Mouse (Mus musculus): Measurements from ENCODE around the gene Rinl. TPM values are rescaled to one million over a fixed set of nuclear protein-coding genes. Genes with fewer than 3 reads are reported as not detected.

Rinl gene
- total and polyA plus RNA-seq, 3 experiments, result 46.1 to 65.5 (median 60.6) TPM

- peaks cover 34% of the 10 kb centered on the region for H3K79me2 ChIP-seq (replicated peaks; ENCODE audit: control insufficient read depth, extremely low read depth, insufficient read depth, poor library complexity, severe bottlenecking)
- TF ChIP-seq BHLHE40 (IDR thresholded peaks at IDR 0.05; ENCODE audit: low read depth, low read length), result peak; percentile 53
- no peak for TF ChIP-seq TBP (conservative IDR thresholded peaks at IDR 0.05; ENCODE audit: low read depth, low read length)
- TF ChIP-seq USF1 (IDR thresholded peaks at IDR 0.05; ENCODE audit: low read depth, low read length), result no peak
- TF ChIP-seq RAD21 (IDR thresholded peaks at IDR 0.05; ENCODE audit: low read depth, low read length), result no peak
- no peak for TF ChIP-seq HCFC1 (IDR thresholded peaks at IDR 0.05; ENCODE audit: low read depth, low read length)
- peak; percentile 64 for TF ChIP-seq MXI1 (IDR thresholded peaks at IDR 0.05; ENCODE audit: low read depth, low read length)
- TF ChIP-seq RCOR1 (conservative IDR thresholded peaks at IDR 0.05; ENCODE audit: low read depth, low read length), result no peak
- TF ChIP-seq KAT2A (IDR thresholded peaks at IDR 0.05; ENCODE audit: insufficient replicate concordance, low read length), result no peak
- 0 out of 2 replicates have a peak, but pooled peaks have one; percentile 10 for TF ChIP-seq CHD2 (IDR thresholded peaks at IDR 0.05; ENCODE audit: low read length)
- no peak for TF ChIP-seq ZC3H11A (IDR thresholded peaks at IDR 0.05; ENCODE audit: low read depth, low read length)
- H3K27ac ChIP-seq (ENCODE audit: insufficient read depth, low read depth), result no peak within 1 kb of the TSS
- peak within 1 kb of the TSS; percentile 83 for H3K4me2 ChIP-seq (ENCODE audit: insufficient read depth, low read depth, poor library complexity, severe bottlenecking)
- H3K27me3 ChIP-seq (replicated peaks), result no peaks in the 10 kb centered on the region
- peaks cover 7 to 38% of the 10 kb centered on the region in 2 experiments for H3K36me3 ChIP-seq (replicated peaks in 1 of 2; ENCODE audit: control insufficient read depth in 1 of 2, insufficient read depth in 1 of 2, low read length in 1 of 2)
- peak within 1 kb of the TSS; percentile 84 for H3K9ac ChIP-seq (ENCODE audit: insufficient read depth, low read depth)
- H3K9me3 ChIP-seq (replicated peaks; ENCODE audit: low read length), result no peaks in the 10 kb centered on the region
- peaks cover 14 to 40% of the 10 kb centered on the region in 2 experiments for H3K4me1 ChIP-seq (ENCODE audit: control insufficient read depth in 1 of 2, insufficient read depth in 2 of 2)
- DNase-seq (ENCODE audit: extremely low read depth), result no peak
- dilution Hi-C loops (cut with MboI; ENCODE audit: extremely low pct_ligation_motif_present, extremely low pct_unique_long_range_greater_than_20kb, low sequenced_read_pairs) (no loop called here), in situ Hi-C loops (cut with MboI; ENCODE audit: low pct_ligation_motif_present, low pct_unique_long_range_greater_than_20kb, low sequenced_read_pairs) (no loop called here)
- peak within 1 kb of the TSS; percentile 81 to 88 (median 86) for H3K4me3 ChIP-seq (replicated peaks in 1 of 3; ENCODE audit: low read depth in 2 of 3, low read length in 2 of 3, poor library complexity in 1 of 3)
Measured at GRCm38 (mm10) chr7:28767462-28767965, 21.3 kb upstream of the Rinl start, which contains the start of gene Nfkbib. Gene Nfkbib, minus strand, starts transcription at chr7:28767512.

- TF ChIP-seq ZNF384 (IDR thresholded peaks at IDR 0.05; ENCODE audit: low read depth, low read length), result peak; percentile 39; the same call in 1 of the 2 replicates
- TF ChIP-seq E2F4 (IDR thresholded peaks at IDR 0.05; ENCODE audit: insufficient replicate concordance, low read depth, low read length), result no peak
- TF ChIP-seq TBP (conservative IDR thresholded peaks at IDR 0.05; ENCODE audit: low read depth, low read length), result no peak
- Histone ChIP-seq H3K9me3 (replicated peaks; ENCODE audit: low read length) (no peaks in the 10 kb centered on the region), H3K4me3 (replicated peaks in 1 of 3; ENCODE audit: low read depth in 2 of 3, low read length in 2 of 3, poor library complexity in 1 of 3) (no peak overlapping the region), H3K27me3 (replicated peaks) (no peaks in the 10 kb centered on the region), H3K4me1 (ENCODE audit: control insufficient read depth in 1 of 2, insufficient read depth in 2 of 2) (peaks cover 14 to 35% of the 10 kb centered on the region in 2 experiments), H3K27ac (ENCODE audit: insufficient read depth, low read depth) (no peak overlapping the region), H3K79me2 (replicated peaks; ENCODE audit: control insufficient read depth, extremely low read depth, insufficient read depth, poor library complexity, severe bottlenecking) (peaks cover 27% of the 10 kb centered on the region), H3K36me3 (replicated peaks in 1 of 2; ENCODE audit: control insufficient read depth in 1 of 2, insufficient read depth in 1 of 2, low read length in 1 of 2) (peaks cover 13 to 46% of the 10 kb centered on the region in 2 experiments), H3K4me2 (ENCODE audit: insufficient read depth, low read depth, poor library complexity, severe bottlenecking) (no peak overlapping the region), H3K9ac (ENCODE audit: insufficient read depth, low read depth) (no peak overlapping the region)
- dilution Hi-C loops (cut with MboI; ENCODE audit: extremely low pct_ligation_motif_present, extremely low pct_unique_long_range_greater_than_20kb, low sequenced_read_pairs) (no loop called here), in situ Hi-C loops (cut with MboI; ENCODE audit: low pct_ligation_motif_present, low pct_unique_long_range_greater_than_20kb, low sequenced_read_pairs) (no loop called here)
- no peak for DNase-seq (ENCODE audit: extremely low read depth)
Measured at GRCm38 (mm10) chr7:28769414-28769958, 19.3 kb upstream of the Rinl start.

GRCm38 (mm10) chr7:28770309-28770708 lies 18.5 kb upstream of the Rinl start:
- in situ Hi-C loops (cut with MboI; ENCODE audit: low pct_ligation_motif_present, low pct_unique_long_range_greater_than_20kb, low sequenced_read_pairs), result no loop called here
- Histone ChIP-seq H3K27ac (ENCODE audit: insufficient read depth, low read depth) (no peak overlapping the region), H3K27me3 (replicated peaks) (no peaks in the 10 kb centered on the region), H3K4me3 (replicated peaks in 1 of 3; ENCODE audit: low read depth in 2 of 3, low read length in 2 of 3, poor library complexity in 1 of 3) (no peak overlapping the region), H3K9ac (ENCODE audit: insufficient read depth, low read depth) (no peak overlapping the region), H3K36me3 (replicated peaks in 1 of 2; ENCODE audit: control insufficient read depth in 1 of 2, insufficient read depth in 1 of 2, low read length in 1 of 2) (peaks cover 18 to 55% of the 10 kb centered on the region in 2 experiments), H3K79me2 (replicated peaks; ENCODE audit: control insufficient read depth, extremely low read depth, insufficient read depth, poor library complexity, severe bottlenecking) (peaks cover 18% of the 10 kb centered on the region), H3K4me1 (ENCODE audit: control insufficient read depth in 1 of 2, insufficient read depth in 2 of 2) (peaks cover 9 to 27% of the 10 kb centered on the region in 2 experiments), H3K9me3 (replicated peaks; ENCODE audit: low read length) (no peaks in the 10 kb centered on the region), H3K4me2 (ENCODE audit: insufficient read depth, low read depth, poor library complexity, severe bottlenecking) (no peak overlapping the region)
- TF ChIP-seq TCF12 (IDR thresholded peaks at IDR 0.05; ENCODE audit: low read depth, low read length) (no peak), CTCF (conservative IDR thresholded peaks at IDR 0.05 in 1 of 2, IDR thresholded peaks at IDR 0.05 in 1 of 2; ENCODE audit: low read depth in 2 of 2, low read length in 2 of 2) (no peak), NELFE (IDR thresholded peaks at IDR 0.05; ENCODE audit: low read depth, low read length) (no peak), ZKSCAN1 (IDR thresholded peaks at IDR 0.05; ENCODE audit: borderline replicate concordance, low read depth, low read length) (no peak), MAFK (IDR thresholded peaks at IDR 0.05; ENCODE audit: insufficient replicate concordance, low read length) (no peak), KAT2A (IDR thresholded peaks at IDR 0.05; ENCODE audit: insufficient replicate concordance, low read length) (no peak), TBP (conservative IDR thresholded peaks at IDR 0.05; ENCODE audit: low read depth, low read length) (no peak), ZC3H11A (IDR thresholded peaks at IDR 0.05; ENCODE audit: low read depth, low read length) (no peak), CHD1 (IDR thresholded peaks at IDR 0.05; ENCODE audit: low read depth, low read length) (no peak)
- dilution Hi-C loops (cut with MboI; ENCODE audit: extremely low pct_ligation_motif_present, extremely low pct_unique_long_range_greater_than_20kb, low sequenced_read_pairs), result no loop called here
- no peak for DNase-seq (ENCODE audit: extremely low read depth)
